Mouse (Mus musculus) right cerebral cortex, postnatal 36 days (tissue): ENCODE measurements around the gene Erg.

Experiments
- DNase-seq, 2 experiments: peaks; one replicate each; pipeline ENCODE4 v3.0.0; 2022; ENCODE audit warnings: low spot score in 2 of 2, mixed read lengths in 1 of 2

The Erg gene

GRCm38 (mm10) chr16:95478558-95478957, 107.8 kb downstream of the Erg start:
- no peak for DNase-seq

- no peak for DNase-seq
Measured at GRCm38 (mm10) chr16:95475041-95475440, 111.4 kb downstream of the Erg start.

DNA sequence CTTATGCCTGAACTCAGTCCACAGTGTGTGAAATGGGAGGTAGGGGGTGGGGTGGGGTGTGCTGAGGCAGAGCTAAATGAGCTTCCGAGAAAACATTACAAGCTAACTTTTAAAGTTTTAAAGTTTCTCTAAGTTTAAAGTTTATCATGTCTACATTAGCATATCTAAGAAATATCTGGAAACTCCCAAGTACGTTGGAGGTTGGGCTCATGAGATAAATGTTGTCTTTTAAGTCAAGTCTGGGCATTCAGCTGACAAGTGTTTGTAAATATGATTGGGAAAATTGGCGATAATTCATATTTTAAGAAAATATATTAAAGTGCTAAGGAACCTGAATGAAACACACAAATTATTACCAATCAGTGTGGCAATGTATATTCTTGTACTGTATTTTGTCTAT, 112.4 kb downstream of the Erg start:
- DNase-seq, result no peak

GRCm38 (mm10) chr16:95472771-95473170, 113.6 kb downstream of the Erg start:
- no peak for DNase-seq

GRCm38 (mm10) chr16:95469262-95470139, 116.9 kb downstream of the Erg start:
- DNase-seq, result no peak

- no peak for DNase-seq
Measured at GRCm38 (mm10) chr16:95467893-95468292, 118.5 kb downstream of the Erg start.

GRCm38 (mm10) chr16:95466548-95466947, 119.8 kb downstream of the Erg start:
- DNase-seq, result no peak

GRCm38 (mm10) chr16:95464609-95465008, 121.8 kb downstream of the Erg start:
- DNase-seq, result no peak

- no peak for DNase-seq
Measured at GRCm38 (mm10) chr16:95463796-95464195, 122.6 kb downstream of the Erg start.

DNA sequence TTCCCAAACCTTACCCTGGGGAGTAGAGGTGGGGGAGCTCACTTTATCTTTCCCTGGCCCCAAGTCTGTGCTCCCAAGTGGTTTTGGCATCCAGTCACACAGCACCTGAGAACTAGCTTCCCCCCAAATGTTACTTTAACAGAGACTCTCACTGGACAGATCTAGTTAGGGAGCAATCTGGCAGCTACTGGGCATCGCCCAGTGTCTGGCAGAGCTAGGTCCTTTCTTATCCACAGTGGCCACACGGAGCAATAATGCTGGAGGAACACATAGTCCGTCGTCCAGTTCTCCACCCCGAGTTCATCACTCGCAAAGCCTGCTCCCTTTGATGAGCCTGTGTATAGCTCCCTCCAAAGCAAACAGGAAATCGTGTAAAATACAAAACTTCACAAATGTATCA, 124.5 kb downstream of the Erg start:
- DNase-seq, result no peak

DNA sequence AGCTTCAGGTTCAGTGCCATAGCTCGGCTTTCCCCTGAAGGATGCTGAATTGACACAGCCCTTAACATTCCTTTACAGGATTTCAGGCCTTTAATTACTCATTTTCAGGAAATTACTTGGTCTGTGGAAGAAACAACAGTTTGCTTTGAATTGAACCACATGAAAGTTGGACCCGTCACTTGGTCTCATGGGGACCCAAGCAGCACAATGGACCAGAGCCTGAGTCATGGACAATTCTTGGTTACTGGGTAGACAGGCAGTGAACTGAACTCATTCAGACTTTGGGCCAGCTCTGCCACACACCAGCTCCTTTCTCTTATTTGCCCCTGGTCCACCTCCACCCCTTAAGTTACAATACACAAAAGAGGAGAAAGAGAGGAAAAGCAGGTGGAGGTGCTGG, 126.1 kb downstream of the Erg start:
- DNase-seq, result no peak

DNA sequence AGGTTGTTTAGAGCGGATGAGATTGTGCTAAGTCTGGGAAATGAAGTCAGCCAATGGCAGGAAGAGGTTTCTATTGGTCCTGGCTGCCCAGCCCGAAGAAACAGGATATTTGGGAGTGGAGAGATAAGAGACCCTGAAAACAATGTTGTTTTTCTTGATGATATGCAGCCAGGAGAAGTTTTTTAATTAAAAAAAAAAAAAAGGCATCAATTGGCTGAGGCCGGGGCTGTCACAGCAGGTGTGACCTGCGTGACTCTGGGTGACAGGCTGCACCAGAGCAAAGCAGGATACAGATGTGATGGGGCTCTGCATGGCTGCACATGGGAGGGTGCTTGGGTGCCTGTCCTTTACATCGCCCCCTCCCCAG, 127.1 kb downstream of the Erg start:
- DNase-seq, result no peak

DNA sequence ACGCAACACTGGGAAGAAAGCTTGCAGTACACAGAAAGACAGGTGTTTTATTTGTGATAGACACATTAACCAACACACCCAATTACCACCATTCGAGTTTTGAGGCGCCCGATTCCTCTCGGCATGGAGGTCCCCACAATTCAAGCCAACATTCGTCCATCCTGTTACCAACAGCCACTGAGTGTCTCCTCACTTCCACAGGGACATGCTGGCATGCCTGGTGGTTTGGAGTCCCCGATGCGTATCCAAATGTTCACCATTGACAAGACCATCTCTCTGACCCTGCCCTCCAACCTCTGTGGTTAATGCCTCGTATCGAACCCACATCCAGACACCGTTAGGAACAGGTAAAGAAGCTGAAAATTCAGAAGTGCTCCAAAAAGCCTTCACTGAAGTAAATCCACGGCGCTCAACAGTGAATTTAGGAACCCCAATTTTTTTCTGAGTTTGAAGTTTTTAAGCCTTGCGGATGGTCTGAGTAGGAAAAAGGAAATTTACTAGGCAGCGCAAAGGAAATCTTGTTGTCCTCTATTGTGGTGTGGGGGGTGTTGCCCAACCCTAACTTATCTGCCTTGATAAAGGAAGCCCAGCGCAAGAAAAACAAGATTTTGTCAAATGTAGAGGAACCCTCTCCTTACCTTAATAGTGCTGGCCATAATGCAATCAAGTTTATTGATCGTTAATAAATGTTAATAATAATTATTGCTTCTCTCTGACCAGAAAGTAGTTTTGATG, 127.6 kb downstream of the Erg start:
- no peak for DNase-seq

DNA sequence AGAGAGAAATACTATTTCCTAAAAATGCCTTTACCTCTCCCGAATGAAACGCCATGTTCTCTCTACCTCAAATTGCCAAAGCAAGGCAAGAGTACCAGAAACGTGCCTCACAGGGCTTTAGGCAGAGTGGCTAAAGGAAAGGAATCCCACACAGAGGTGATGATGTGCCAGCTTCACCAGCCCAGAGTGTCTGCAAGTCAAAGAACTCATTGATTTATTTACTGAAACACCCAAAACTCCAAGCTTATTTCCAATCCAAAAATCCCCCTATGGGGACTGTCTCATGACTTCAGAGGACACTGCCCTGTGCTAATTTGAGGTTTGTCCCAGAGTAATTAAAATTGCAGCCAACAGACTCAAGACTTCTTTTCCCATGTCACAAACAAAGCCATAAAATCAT, 129.4 kb downstream of the Erg start:
- DNase-seq, result no peak

GRCm38 (mm10) chr16:95455896-95456295, 130.5 kb downstream of the Erg start:
- no peak for DNase-seq

GRCm38 (mm10) chr16:95455461-95455860, 130.9 kb downstream of the Erg start:
- DNase-seq, result no peak

GRCm38 (mm10) chr16:95452411-95452810, 134.0 kb downstream of the Erg start:
- no peak for DNase-seq

- no peak for DNase-seq
Measured at GRCm38 (mm10) chr16:95449361-95449725, 137.1 kb downstream of the Erg start.

DNA sequence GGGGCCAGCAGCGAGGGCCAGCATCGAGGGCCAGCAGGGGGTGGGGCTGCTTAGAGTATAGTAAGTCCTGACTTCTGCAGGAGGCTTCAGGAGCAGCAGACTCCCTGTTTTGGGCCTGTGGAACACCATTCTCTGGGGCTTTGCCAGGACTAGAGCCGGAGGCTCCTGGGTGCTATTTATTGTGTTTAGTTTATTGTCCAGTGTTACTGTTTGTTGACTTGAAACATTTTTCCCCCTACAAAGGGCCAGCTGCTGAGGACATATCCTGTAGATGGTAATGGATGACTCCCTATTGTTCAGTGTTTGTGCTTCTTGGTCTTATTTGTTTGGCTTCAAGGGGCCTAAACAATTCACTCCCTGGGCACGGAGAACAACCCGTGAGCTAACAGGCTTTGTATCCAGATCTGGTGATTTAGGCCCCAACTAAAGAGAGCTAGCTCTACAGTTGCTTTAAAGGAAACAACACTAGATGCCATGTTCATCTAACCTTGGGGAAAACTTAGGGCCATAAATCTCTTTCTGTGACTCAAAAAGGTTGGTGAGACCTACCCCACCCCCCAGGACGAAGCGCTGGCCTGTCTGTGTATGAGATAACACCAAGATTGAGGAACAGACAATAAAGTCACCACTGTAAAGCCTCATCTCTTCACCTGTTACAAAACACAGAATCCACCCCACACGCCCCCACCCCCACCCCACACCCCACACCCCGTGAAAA, 137.6 kb downstream of the Erg start:
- no peak for DNase-seq

DNA sequence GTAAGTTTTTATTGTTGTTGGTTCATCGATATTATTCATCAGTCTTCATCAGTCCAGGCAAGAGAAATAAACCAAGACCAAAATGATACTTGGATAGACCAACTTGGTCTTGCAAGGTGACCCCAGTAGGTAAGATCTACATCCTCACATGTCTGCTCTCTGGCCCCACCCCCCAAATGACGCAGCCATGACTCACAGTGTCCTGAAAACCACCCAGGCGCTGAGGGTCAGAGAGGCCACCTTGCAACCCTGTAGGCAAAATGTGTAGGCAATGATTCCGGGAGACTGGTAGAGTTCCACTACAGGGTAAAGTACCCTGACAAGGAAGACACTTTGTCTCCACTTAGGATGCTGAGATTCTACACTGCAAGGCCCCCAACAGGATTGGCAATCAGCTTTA, 138.5 kb downstream of the Erg start:
- DNase-seq, result no peak

GRCm38 (mm10) chr16:95446368-95446767, 140.0 kb downstream of the Erg start:
- no peak for DNase-seq

GRCm38 (mm10) chr16:95442023-95442422, 144.4 kb downstream of the Erg start:
- DNase-seq, result no peak

GRCm38 (mm10) chr16:95441179-95441578, 145.2 kb downstream of the Erg start:
- no peak for DNase-seq
